Mouse (Mus musculus) CD8-positive naive resting alpha-beta T cell, adult 2 months (primary cell): ENCODE measurements around the gene Wasf2.

Experiments
- DNase-seq, 2 experiments: peaks; one replicate each; pipeline ENCODE4 v3.0.0; 2022; ENCODE audit warnings: low read depth in 2 of 2, low spot score in 2 of 2

Wasf2 gene

GRCm38 (mm10) chr4:133174361-133174760 lies 44.1 kb downstream of the Wasf2 start:
- peak in 1 of 2 experiments; percentile 31 for DNase-seq

DNA sequence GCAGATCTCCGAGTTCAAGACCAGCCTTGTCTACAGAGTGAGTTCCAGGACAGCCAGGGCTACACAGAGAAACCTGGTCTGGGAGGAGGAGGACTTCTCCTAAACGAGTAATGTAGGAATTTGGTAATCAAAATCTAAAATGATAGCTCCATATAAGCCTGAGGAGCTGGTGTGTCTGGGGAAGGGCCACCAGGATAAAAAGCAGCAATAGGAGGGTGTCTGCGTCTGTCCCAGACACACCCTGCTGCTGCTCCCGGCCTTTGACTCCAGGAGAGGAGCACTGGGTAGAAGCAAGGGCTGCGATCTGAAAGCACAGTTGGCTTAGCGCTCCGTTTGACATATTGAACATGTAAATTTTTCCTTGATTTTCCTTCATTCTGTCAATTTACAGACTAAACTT lies 45.0 kb downstream of the Wasf2 start:
- DNase-seq = no peak

- no peak for DNase-seq
Observed at GRCm38 (mm10) chr4:133175998-133176760, 45.9 kb downstream of the Wasf2 start.

- no peak for DNase-seq
Observed at GRCm38 (mm10) chr4:133176761-133177403, 46.6 kb downstream of the Wasf2 start.

DNA sequence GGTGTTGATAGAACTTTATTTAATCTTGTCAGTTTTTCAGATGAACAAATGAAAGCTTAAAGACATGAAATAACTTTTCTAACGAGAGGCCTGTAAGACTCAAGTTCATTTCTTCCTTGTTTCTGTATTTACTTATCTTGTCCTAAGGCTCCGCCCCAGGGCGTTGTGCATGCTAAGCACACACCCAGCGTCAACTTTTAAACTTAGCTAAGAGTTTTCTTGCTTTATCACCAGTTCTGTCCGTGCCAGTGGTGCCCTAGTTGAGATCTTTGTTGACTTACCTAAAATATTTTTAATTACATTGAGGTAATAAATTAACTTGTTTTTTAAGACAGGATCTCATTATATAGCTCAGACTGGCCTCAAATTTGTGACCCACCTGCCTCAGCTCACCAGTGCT lies 48.0 kb downstream of the Wasf2 start:
- DNase-seq = no peak

GRCm38 (mm10) chr4:133179258-133179657 lies 49.0 kb downstream of the Wasf2 start:
- DNase-seq = no peak

DNA sequence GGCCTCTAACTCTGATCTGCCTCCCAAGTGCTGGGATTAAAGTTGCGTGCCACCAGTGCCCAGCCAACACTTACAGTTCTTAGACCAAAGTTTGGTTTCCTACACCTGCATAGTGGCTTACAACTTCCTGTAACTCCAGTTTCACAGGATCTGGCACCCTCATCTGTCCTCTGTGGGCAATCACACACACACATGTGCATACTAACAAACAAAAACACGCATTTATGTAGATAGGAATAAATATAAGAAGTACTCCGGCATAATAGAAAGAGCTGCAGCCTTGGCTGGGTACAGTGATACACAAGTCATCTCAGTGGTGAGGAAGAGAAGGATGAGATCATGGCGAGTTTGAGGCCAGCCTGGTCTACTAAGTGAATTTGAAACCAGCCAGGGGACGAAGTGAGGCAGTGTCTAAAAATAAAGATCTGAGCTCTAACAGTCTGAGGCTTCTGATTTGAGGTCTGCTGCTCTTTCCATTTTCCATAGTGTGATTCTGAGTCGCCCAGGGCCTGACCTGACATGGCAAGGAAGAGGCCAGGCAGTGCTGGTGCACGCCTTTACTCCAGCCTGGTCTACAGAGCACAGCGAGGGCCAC lies 52.2 kb downstream of the Wasf2 start:
- no peak for DNase-seq

DNA sequence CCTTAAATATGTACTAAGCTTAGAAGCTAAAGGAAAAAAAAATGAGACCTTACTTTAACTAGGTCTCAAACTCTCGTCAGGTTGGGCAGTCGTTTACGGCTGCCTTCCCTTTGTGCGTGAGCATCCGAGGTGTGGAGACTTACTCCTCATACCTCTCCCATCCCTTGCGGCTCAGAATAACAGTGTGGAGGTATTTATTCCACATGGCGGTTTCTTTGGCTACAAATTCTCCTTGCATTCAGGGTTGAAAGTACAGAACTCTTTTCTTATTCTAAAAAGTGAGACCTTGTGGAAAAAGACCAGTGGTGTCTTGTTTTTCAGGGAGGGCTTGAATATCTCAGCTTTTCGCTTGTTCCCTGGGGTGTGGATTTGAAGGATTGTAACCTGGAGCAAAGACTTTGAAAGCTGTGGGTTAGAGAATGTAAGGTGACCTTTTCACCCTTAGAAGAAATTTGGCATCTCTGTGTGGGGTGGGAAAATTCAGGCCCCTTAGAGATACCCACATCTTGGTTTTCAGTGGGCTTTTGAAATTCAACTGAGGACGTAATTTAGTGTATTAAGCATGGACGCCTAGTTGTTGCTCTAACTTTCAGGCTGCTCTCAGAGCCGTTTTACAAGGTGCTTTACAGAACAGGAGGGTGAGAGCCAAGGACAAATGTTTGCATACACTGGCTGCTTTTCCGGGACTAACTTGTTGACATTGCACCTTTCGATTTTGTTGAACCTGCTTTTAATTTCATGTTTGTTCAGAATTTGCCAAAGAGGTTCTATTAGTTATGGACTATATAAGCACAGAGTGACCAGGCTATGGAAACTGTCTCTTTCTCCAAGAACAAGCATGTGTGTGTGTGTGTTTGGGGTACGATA lies 54.0 kb downstream of the Wasf2 start:
- DNase-seq = no peak

DNA sequence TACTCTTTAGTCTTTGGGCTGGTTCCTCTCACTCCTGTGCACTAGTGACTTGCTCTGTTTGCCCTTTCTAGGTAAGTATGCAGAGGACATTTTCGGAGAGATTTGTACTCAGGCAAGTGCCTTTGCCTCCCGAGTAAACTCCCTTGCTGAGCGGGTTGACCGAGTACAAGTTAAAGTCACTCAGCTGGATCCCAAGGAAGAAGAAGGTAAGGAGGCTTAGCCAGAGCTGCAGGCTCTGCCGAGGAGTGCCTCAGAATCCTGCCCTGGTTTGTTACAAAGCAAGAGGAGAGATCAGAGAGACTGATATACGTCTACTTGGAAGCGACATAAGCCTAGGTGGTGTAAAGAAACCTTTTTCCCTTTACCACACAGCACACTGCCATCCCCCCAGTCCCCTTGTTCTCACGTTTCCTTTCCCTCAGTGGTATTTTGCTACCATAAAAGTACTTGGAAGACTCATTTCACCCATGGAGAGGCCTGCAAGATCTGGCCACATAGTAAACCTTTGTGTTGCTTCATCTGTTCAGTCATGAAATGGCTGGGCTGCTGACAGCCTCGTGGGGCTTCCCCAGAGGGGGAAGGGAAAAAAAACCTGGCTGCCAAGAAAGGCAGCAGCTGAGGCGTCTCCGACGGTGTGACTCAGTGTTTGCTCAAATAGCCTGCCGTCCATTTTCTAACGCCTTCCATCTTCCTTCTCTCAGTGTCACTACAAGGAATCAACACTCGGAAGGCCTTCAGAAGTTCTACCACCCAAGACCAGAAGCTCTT lies 54.8 kb downstream of the Wasf2 start:
- peak; percentile 33 to 37 for DNase-seq

DNA sequence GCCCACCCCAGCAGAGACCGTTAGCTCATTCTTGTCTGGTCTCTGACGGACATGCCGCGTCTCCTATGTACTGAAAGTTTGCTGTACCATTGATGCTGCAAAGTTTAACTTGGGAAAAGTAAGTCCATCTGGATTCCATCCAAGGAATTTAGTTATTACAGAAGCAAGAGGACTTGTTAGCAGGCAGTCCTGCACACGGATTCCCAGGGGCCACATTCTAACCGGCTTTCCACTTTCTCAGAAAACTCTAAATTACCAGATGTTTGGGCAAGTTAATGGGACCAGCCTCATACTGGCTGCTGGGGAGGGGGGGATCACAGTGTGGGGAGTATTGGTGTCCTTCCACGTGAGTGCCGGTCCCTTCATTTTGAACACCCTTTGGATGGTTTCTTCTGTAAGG lies 55.6 kb downstream of the Wasf2 start:
- no peak for DNase-seq

GRCm38 (mm10) chr4:133186856-133187255 lies 56.6 kb downstream of the Wasf2 start:
- DNase-seq = no peak

- DNase-seq = no peak
Observed at GRCm38 (mm10) chr4:133189396-133189795, 59.1 kb downstream of the Wasf2 start.

- no peak for DNase-seq
Observed at GRCm38 (mm10) chr4:133194482-133194881, 64.2 kb downstream of the Wasf2 start.

GRCm38 (mm10) chr4:133195014-133195413 lies 64.7 kb downstream of the Wasf2 start:
- no peak for DNase-seq

GRCm38 (mm10) chr4:133196136-133196535 lies 65.8 kb downstream of the Wasf2 start:
- DNase-seq = no peak

- no peak for DNase-seq
Observed at GRCm38 (mm10) chr4:133196852-133197251, 66.5 kb downstream of the Wasf2 start.

DNA sequence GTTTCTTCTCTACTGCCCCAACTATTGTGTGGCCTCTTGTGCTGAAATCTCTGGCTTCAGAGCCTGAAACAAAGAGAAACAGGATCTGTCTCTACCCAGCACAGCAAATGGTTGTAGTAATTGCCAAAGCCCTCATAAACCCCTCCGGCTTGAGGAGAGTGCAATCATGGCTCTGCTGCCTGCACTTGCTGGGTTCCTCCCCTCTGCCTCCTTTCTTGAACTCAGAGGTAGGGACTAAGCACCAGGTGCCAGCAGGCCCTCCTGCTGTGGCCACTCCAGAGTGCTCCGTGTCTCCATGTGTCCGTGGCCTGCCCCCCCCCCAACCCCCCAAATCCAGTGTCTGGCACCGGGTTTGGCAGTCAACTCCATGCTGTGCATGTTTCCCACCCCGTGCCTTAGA lies 67.0 kb downstream of the Wasf2 start:
- DNase-seq = no peak

DNA sequence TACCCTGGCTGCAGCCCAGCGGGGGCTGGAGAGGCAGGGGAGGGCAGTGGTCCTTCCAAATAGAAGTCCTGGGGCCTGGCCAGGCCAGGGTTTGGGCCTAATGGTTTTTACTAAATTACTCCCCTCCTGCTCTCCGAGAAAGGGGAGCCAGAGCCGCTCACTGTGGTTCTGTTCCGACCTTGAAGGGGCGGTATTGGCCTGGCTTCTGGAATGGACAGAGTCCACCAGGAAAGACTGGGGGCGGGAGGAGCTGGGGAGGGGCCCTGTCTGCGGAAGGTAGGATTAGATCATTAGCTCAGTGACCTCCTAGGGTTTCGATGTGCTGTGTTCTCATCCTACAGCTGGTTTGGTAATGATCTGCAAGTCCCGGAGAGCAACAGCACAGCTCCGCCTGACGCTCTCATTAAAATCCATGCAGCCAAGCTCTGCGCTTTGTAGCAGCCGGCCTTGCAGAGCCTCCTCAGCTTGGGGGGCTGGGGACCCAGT lies 67.5 kb downstream of the Wasf2 start:
- no peak for DNase-seq

GRCm38 (mm10) chr4:133198337-133199180 lies 68.3 kb downstream of the Wasf2 start:
- DNase-seq = no peak

GRCm38 (mm10) chr4:133199743-133200142 lies 69.4 kb downstream of the Wasf2 start:
- no peak for DNase-seq
